Mouse (Mus musculus): Measurements from ENCODE around the gene Mdh1b. TPM values are rescaled to one million over a fixed set of nuclear protein-coding genes. Genes with fewer than 3 reads are reported as not detected.

Mdh1b gene
- total RNA-seq, 2 experiments from 2014 or later, result 0.37 to 1.3 TPM

- peak; percentile 15 to 18 for DNase-seq (ENCODE audit: low spot score in 2 of 2)
- intact Hi-C loops (cut with DNase I), result loop anchor here (1.0 to 10.0 kb wide), 7 partner anchors 64 to 1039 kb away; partner anchors contain the start of genes 4933402D24Rik, Fastkd2, Klf7 and Mdh1b
Measured at GRCm38 (mm10) chr1:63667949-63668851, 61.9 kb downstream of the Mdh1b start.

DNA sequence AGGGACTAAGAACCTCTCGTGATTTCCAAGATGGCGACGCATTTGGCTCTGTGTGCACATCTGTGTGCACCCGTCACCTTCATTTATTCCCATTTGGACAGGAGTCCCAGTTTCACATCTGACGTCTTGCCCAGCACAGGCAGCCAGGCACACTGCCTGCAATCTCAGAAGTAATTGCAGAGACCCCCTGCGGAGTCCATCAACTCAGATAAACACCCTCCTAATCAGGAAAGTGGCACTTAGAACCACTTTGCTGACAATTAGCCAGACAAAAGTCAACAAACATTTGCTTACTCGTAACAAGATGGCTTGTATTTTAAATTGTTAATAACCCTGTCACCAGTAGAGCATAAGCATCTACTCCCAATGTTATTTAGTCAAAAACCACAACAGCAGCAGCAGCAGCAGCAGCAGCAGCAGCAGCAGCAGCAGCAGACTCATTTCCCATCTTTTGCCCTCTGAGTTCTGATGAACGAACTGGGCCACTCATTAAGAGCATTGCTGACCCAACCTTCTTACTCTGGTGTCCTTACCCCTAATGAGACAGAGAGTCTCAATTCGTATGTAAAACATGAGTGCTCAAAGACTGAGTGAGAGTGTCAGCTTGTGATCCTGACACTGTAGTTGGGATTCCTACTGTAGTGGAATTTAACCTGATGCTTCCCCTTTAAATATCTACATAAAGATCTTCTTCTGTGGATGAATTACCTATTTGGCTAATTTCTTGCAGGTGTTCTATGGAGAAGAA, 62.7 kb downstream of the Mdh1b start:
- intact Hi-C loops (cut with DNase I), result loop anchor here (5.0 to 10.0 kb wide), 6 partner anchors 65 to 1040 kb away; partner anchors contain the start of genes 4933402D24Rik, Fastkd2, Klf7 and Mdh1b
- no peak for DNase-seq (ENCODE audit: low spot score in 2 of 2)

DNA sequence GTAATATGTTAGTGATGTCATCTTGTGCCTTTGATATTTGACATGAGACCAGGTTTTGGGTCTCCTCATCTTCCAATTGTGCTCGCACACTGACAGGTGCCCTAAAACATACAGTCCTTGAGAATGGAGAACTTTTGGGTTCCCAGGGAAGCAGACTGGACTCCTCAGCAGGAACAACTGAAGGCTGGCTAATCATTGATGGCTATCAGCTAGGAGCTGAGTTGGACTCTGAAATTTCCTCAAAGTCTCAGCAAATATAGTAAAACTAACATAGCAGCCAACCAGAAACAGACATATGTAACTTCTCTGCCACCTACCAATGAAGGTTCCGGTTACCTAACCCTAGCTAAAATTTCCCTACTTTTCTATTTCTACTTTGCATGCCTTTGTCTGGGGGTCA, 64.0 kb downstream of the Mdh1b start:
- intact Hi-C loops (cut with DNase I), result loop anchor here (5.0 to 10.0 kb wide), 6 partner anchors 66 to 1041 kb away; partner anchors contain the start of genes 4933402D24Rik, Fastkd2, Klf7 and Mdh1b
- no peak for DNase-seq (ENCODE audit: low spot score in 2 of 2)

DNA sequence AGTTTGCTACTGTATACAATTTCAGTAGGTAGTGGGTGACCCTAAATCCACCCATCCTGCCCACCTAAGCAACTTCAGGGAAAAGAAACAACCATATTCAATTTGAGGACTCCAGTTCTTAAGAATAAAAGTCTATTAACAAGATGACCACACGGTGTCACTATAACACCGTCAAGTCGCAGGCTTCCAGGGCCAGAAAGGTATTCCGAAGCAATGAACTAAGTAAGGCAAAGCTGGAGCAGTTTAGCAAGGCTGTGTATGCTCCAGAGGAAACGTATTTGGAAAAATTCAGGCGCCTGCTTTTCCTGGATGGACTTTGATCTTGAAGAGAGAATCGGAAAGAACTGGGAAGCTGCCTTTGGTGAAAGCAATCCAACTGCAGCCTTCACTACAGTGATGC, 70.5 kb downstream of the Mdh1b start:
- peak; percentile 29 to 70 for DNase-seq (ENCODE audit: low spot score in 2 of 2)
- intact Hi-C loops (cut with DNase I), result loop anchor here (2.0 to 10.0 kb wide), 3 partner anchors 787 to 1355 kb away; no protein-coding TSS in a partner anchor

- intact Hi-C loops (cut with DNase I), result loop anchor here (2.0 to 10.0 kb wide), 3 partner anchors 789 to 1357 kb away; no protein-coding TSS in a partner anchor
- DNase-seq (ENCODE audit: low spot score in 2 of 2), result peak; percentile 59 to 73
Measured at GRCm38 (mm10) chr1:63658016-63658415, 72.1 kb downstream of the Mdh1b start.

Other genes with a start within 250 kb of the Mdh1b start
- under 1 TPM; 0.66 to 0.71 TPM for gene Gm39653, start 114.3 kb downstream of the Mdh1b start, total RNA-seq (2021)
- gene Dytn, start 43.4 kb downstream of the Mdh1b start, total RNA-seq (2021), result under 1 TPM in 1 of 2 experiments, not detected in 1; 0.07 TPM
- gene Fastkd2, start 296 bp upstream of the Mdh1b start, total RNA-seq (2021), result 10 to 100 TPM; 22.0 to 22.5 TPM
- not detected for gene 4933402D24Rik, start 38.9 kb upstream of the Mdh1b start, total RNA-seq (2021)